Mouse (Mus musculus) intestine, embryonic 14.5 days (tissue): ENCODE measurements around the gene Acot7. TPM values are rescaled to one million over a fixed set of nuclear protein-coding genes. Genes with fewer than 3 reads are reported as not detected.
A peak's percentile ranks its signal among the peaks of the same experiment; 100 is the strongest.

Experiments
- ATAC-seq: fragments of 200-750 bp; cut with Nextera tagmentation; replicated peaks from 2 replicates; pipeline ENCODE4 v1.8.0; 2017; ENCODE audit warnings: low read depth, moderate number of reproducible peaks, moderate TSS enrichment, moderate library complexity; ENCODE audit not compliant: low FRiP score, low TSS enrichment
- DNase-seq: peaks from one replicate; pipeline ENCODE4 v3.0.0-alpha.2; 2018; ENCODE audit warnings: low spot score
- H3K27ac ChIP-seq: fragments of 300-500 bp; sonication (generic); 2 replicates; pipeline ENCODE4 v1.5.1; 2014; ENCODE audit warnings: low read depth, mild to moderate bottlenecking, control low read depth
- H3K27me3 ChIP-seq: fragments of 300-500 bp; sonication (generic); replicated peaks from 2 replicates; pipeline ENCODE4 v1.6.1; 2014; ENCODE audit warnings: low read length, control low read depth; ENCODE audit not compliant: control insufficient read depth, insufficient read depth
- H3K36me3 ChIP-seq: fragments of 300-500 bp; sonication (generic); 2 replicates; pipeline ENCODE4 v1.6.1; 2014; ENCODE audit warnings: low read length, control low read depth; ENCODE audit not compliant: control insufficient read depth, insufficient read depth
- H3K4me1 ChIP-seq: fragments of 300-500 bp; sonication (generic); replicated peaks from 2 replicates; pipeline ENCODE4 v1.6.1; 2014; ENCODE audit warnings: low read length, control low read depth, mixed read lengths; ENCODE audit not compliant: control insufficient read depth, insufficient read depth
- H3K4me2 ChIP-seq: fragments of 300-500 bp; sonication (generic); 2 replicates; pipeline ENCODE4 v1.6.1; 2014; ENCODE audit warnings: low read length
- H3K4me3 ChIP-seq: fragments of 300-500 bp; sonication (generic); 2 replicates; pipeline ENCODE4 v1.5.1; 2014; ENCODE audit warnings: low read depth, low read length, control low read depth, mixed read lengths
- H3K9ac ChIP-seq: fragments of 300-500 bp; sonication (generic); 2 replicates; pipeline ENCODE4 v1.6.1; 2014; ENCODE audit warnings: mild to moderate bottlenecking, low read length
- H3K9me3 ChIP-seq: fragments of 300-500 bp; sonication (generic); 2 replicates; pipeline ENCODE4 v1.6.1; 2016; ENCODE audit warnings: low read length, control low read depth; ENCODE audit not compliant: control insufficient read depth
- WGBS: fragments of 180-500 bp; shearing (Covaris S2); extraction: QIAGEN DNeasy Blood & Tissue Kit; methylation state at CpG from one replicate; pipeline ENCODE4 v1.1.7; 2014; 5-methylcytosine and 5-hydroxymethylcytosine counted together
- polyA plus RNA-seq: library from polyadenylated mRNA; unstranded; fragments of >200 nt; fragmentation: Nextera tagmentation; extraction: Ambion mirVana; gene quantifications from 2 replicates; pipeline ENCODE4 v1.2.1, GENCODE M21; 2014

Acot7 gene
- polyA plus RNA-seq, 1 experiment from 2014 or later = 61.5 TPM

DNA sequence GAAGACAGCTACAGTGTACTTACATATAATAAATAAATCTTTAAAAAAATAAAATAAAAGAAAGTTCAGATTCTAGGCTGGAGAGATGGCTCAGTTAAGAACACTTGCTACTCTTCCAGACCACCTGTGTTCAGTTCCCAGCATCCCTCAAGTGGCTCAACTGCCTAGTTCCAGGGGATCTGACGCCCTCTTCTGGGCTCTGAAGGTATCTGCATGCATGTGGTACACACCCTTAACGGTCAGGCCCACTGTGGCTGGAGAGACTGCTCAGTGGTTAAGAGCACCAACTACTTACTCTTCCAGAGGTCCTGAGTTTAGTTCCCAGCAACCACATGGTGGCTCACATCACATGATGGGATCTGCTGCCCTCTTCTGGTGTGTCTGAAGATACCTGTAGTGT, 100.0 kb downstream of the Acot7 start:
- WGBS = 75% methylated on average over 2 of the region's 2 CpGs
- no peak overlapping the region for H3K4me3 ChIP-seq
- H3K27me3 ChIP-seq = peaks cover 34% of the 10 kb centered on the region
- H3K9ac ChIP-seq = no peak overlapping the region
- no peaks in the 10 kb centered on the region for H3K9me3 ChIP-seq
- 0 out of 2 replicates have a peak, but pooled peaks cover 5% of the 10 kb centered on the region for H3K36me3 ChIP-seq
- peaks cover 21% of the 10 kb centered on the region for H3K4me1 ChIP-seq
- H3K4me2 ChIP-seq = no peak overlapping the region
- ATAC-seq = no peak
- H3K27ac ChIP-seq = no peak overlapping the region
- DNase-seq = no peak

DNA sequence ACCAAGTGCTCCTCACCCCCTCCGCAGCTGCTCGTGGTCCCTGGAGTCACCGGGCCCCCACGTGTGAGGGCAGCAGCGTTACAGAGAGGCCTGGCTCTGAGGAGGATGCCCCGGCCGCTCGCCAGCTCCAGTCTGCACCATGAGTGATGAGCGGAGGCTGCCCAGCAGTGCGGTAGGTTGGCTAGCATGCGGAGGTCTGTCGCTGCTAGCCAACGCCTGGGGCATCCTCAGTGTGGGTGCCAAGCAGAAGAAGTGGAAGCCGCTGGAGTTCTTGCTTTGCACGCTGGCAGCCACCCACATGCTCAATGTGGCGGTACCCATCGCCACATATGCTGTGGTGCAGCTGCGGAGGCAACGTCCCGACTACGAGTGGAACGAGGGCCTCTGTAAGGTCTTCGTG, 101.1 kb downstream of the Acot7 start:
- DNase-seq (no peak), ATAC-seq (no peak)
- H3K4me2 ChIP-seq = no peak overlapping the region
- no peak overlapping the region for H3K27ac ChIP-seq
- whole genome bisulfite sequencing = 88% methylated on average over 23 of the region's 23 CpGs
- no peaks in the 10 kb centered on the region for H3K9me3 ChIP-seq
- 0 out of 2 replicates have a peak, but pooled peaks cover 5% of the 10 kb centered on the region for H3K36me3 ChIP-seq
- no peak overlapping the region for H3K9ac ChIP-seq
- H3K4me3 ChIP-seq = no peak overlapping the region
- peaks cover 13% of the 10 kb centered on the region for H3K4me1 ChIP-seq
- peaks cover 43% of the 10 kb centered on the region for H3K27me3 ChIP-seq

DNA sequence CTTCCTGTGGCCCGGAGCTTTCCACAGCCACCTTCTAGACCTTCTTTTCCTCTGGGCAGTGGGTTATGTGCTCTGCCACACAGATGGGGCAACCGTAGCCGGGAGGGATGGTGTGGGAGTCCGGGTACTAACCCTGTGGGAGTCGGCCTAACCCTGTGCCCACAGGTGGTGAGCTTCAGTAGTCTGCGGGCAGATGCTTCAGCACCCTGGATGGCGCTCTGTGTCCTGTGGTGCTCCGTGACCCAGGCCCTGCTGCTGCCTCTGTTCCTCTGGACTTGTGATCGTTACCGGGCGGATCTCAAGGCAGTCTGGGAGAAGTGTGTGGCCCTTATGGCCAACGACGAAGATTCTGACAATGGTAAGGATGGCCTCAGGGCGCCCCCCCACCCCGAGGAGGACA, 103.7 kb downstream of the Acot7 start:
- DNase-seq = no peak
- Histone ChIP-seq H3K27me3 (peaks cover 58% of the 10 kb centered on the region), H3K9me3 (no peaks in the 10 kb centered on the region), H3K4me3 (no peak overlapping the region), H3K36me3 (0 out of 2 replicates have a peak, but pooled peaks cover 5% of the 10 kb centered on the region), H3K9ac (no peak overlapping the region), H3K27ac (no peak overlapping the region), H3K4me1 (0 out of 2 replicates have a peak, but pooled peaks cover 3% of the 10 kb centered on the region), H3K4me2 (no peak overlapping the region)
- no peak for ATAC-seq
- 52% methylated on average over 15 of the region's 15 CpGs for WGBS

DNA sequence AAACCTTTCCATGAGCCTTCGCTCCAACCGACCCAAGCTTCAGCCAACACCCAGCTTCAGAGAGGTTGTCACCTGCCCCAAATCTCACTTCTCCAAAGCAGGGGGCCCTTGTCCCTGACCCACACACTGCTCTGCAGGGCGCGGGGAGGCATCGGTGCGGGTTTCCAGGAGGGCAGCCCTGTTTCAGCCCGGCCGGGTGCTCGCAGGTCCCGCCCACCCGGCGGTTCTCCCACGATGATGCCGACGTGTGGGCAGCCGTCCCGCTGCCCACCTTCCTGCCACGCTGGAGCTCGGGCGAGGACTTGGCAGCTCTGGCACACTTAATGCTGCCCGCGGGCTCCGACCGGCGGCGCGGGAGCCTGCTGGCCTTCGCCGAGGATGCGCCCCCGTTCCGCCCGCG, 104.8 kb downstream of the Acot7 start:
- no peaks in the 10 kb centered on the region for H3K9me3 ChIP-seq
- ATAC-seq = no peak
- WGBS = 18% methylated on average over 34 of the region's 34 CpGs
- peak overlapping the region; percentile 12 for H3K4me3 ChIP-seq
- H3K27me3 ChIP-seq = peaks cover 69% of the 10 kb centered on the region
- H3K27ac ChIP-seq = no peak overlapping the region
- no peak for DNase-seq
- no peak overlapping the region for H3K9ac ChIP-seq
- 0 out of 2 replicates have a peak, but pooled peaks cover 3% of the 10 kb centered on the region for H3K4me1 ChIP-seq
- 0 out of 2 replicates have a peak, but pooled peaks cover 5% of the 10 kb centered on the region for H3K36me3 ChIP-seq
- peak overlapping the region; percentile 48 for H3K4me2 ChIP-seq

DNA sequence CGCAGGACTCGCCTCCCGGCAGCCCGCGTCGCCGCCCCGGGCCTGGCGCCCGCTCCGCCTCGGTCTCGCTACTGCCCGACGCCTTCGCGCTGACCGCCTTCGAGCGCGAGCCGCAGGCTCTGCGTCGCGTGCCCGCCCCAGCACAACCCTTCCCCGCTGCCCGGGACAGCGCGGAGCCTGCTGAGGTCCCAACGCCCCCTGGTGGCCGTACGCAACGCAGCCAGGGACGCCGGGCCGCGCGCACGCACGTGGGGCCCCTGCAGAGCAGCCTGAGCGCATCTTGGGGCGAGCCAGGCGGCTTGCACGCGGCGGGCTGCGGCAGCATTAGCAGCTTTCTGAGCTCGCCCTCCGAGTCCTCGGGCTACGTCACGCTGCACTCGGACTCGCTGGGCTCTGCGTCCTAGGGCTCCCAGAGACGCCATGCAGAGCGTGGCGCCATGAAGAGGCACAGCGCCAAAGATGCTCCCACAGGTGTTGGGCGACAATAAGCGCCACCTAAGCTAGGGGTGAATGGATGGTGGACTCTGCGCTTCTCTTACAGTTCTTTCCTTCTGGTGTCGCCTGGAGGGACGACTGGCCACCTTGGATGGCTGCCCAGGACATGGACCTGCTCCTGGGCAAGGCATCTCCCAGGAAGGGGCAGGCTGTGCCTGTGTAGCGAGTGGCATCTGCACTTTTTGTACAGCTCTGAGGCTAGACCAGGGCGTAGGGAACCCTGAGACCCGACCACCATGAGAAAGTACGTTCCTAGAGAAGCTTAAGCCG, 105.4 kb downstream of the Acot7 start:
- H3K4me2 ChIP-seq = peak overlapping the region; percentile 48
- peaks cover 75% of the 10 kb centered on the region for H3K27me3 ChIP-seq
- no peaks in the 10 kb centered on the region for H3K9me3 ChIP-seq
- ATAC-seq (peak; percentile 70), DNase-seq (peak; percentile 93)
- H3K4me3 ChIP-seq = peak overlapping the region; percentile 12
- 4% methylated on average over 70 of the region's 70 CpGs for WGBS
- no peak overlapping the region for H3K27ac ChIP-seq
- H3K4me1 ChIP-seq = 0 out of 2 replicates have a peak, but pooled peaks cover 3% of the 10 kb centered on the region
- H3K9ac ChIP-seq = no peak overlapping the region
- 0 out of 2 replicates have a peak, but pooled peaks cover 5% of the 10 kb centered on the region for H3K36me3 ChIP-seq

DNA sequence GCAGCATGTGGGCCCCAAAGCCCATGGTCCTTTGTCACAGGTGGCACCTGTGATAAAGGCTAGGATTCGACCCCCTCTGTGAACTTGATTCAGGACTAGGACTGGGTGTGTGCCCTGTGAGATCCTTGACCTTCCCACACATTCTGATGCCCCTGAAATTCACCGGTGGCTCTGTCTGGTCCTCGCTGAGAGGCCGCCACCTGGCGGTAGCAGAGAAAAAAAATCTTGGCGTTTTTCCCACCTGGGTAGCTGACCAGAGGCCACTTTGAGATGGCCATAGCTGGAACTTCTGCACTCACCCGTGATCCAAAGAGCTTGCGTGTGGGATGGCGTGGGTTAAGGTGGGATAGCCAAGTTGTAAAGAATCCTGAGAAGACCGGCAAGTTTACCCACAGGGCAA, 107.6 kb downstream of the Acot7 start:
- H3K4me1 ChIP-seq = peaks cover 8% of the 10 kb centered on the region; the same call in 1 of the 2 replicates
- 3% methylated on average over 10 of the region's 10 CpGs for WGBS
- H3K4me2 ChIP-seq = no peak overlapping the region
- ATAC-seq = no peak
- H3K4me3 ChIP-seq = no peak overlapping the region
- H3K27me3 ChIP-seq = peaks cover 90% of the 10 kb centered on the region
- H3K9ac ChIP-seq = no peak overlapping the region
- no peak for DNase-seq
- H3K9me3 ChIP-seq = no peaks in the 10 kb centered on the region
- no peak overlapping the region for H3K27ac ChIP-seq
- H3K36me3 ChIP-seq = 0 out of 2 replicates have a peak, but pooled peaks cover 4% of the 10 kb centered on the region

DNA sequence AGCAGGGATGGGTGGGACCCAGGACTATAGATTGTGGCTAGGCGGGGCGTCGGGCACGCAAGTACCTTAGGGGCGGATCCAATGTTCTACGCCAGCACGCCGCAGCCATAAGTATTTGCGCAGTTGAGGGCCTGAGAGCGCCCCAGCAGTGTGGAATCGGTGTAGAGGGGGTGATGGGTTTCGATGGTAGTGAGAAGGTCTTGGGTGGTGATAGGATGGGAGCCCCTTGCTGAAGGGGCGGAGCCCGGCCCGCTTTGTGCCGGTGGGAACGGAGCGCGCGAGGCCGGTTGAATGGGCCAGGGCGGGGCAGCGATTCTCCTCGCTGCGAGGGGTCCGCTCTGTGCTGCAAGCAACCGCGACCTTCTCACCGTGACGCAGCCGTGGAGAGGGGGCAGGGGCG, 108.2 kb downstream of the Acot7 start:
- 2% methylated on average over 32 of the region's 32 CpGs for WGBS
- Histone ChIP-seq H3K9me3 (no peaks in the 10 kb centered on the region), H3K4me1 (peaks cover 11% of the 10 kb centered on the region; the same call in 1 of the 2 replicates), H3K27ac (no peak overlapping the region), H3K36me3 (no peaks in the 10 kb centered on the region), H3K4me3 (no peak overlapping the region), H3K27me3 (peaks cover 91% of the 10 kb centered on the region), H3K4me2 (peak overlapping the region; percentile 20; the same call in 1 of the 2 replicates), H3K9ac (no peak overlapping the region)
- DNase-seq (no peak), ATAC-seq (no peak)

DNA sequence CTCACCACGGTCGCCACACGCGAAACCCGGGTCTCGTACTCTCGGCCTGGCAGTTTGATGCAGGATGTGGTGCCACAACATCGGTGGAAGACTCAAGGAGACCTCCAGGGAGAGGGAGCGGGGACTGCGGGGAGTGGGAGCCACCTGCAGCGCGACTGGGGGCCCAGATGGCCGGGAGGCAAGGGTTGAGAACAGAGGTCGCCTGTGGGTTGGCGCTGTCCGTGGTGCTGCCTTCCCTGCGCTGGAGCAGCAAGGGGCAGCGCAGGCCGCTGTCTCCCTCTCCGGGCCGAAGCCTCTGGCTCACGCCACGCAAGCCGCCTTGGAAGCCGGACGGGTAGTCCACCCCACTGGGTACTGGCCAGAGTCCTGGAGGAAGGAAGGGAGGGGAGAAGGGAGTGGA, 109.0 kb downstream of the Acot7 start:
- WGBS = 8% methylated on average over 26 of the region's 26 CpGs

More for the DNA sequence above, 109.0 kb downstream of the Acot7 start:
- no peaks in the 10 kb centered on the region for H3K36me3 ChIP-seq
- peak; percentile 86 for DNase-seq
- no peak overlapping the region for H3K4me2 ChIP-seq
- no peak overlapping the region for H3K4me3 ChIP-seq
- no peak for ATAC-seq
- peaks cover 11% of the 10 kb centered on the region; the same call in 1 of the 2 replicates for H3K4me1 ChIP-seq
- no peak overlapping the region for H3K9ac ChIP-seq
- H3K27ac ChIP-seq = no peak overlapping the region
- no peaks in the 10 kb centered on the region for H3K9me3 ChIP-seq
- H3K27me3 ChIP-seq = peaks cover 91% of the 10 kb centered on the region
